Comparison of ENCODE assay signal across 18 mouse cellular contexts in the genomic region with DNA sequence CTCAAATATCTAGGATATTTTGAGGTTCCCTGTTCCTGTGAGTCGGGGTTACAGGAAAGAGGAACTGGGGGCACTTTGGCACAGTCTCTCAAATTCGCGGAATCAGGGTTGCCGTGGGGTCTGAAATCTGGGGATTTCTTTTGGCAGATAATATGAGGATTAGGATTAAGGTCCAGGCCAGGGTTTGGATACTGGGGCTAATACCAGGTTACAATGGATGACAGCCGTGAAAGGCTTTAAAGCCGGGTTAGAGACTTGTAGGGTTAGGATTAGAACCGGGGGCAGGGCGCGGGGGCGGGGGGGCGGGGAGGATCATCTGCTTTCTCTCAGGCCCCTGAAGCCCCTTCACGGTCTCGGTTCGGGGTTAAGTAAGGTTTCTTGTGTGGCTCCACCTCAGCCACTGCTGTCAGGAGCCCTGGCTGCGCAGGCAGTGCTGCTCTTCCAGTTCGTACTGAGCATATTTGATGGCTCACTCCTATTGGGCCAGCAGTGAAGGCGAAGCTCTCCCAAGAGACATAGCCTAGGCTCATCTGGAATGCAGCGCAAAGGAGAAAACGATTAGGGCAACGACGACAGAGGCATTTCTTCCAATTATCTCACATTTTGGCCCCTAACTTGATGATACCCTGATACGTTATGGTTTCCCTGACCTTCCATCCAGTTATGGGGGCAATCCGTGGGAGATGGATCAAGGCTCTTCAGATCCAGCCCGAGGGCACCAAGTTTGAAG.
"Had no signal": no experiment of that assay in that cellular context is flagged by ENCODE, and none has a peak within 500 bp of the region (broad histone marks: within the 10 kb centered on the region; RNA-seq: fewer than 3 reads in every experiment).

No protein-coding gene starts in this region.

- H3K4me2 ChIP-seq: limb, embryonic 12.5 days; limb, embryonic 15.5 days; liver, embryonic 11.5 days; lung, embryonic 14.5 days; midbrain, embryonic 11.5 days had no signal

- H3K27ac ChIP-seq: kidney, postnatal 0 days; limb, embryonic 12.5 days; limb, embryonic 15.5 days; liver, embryonic 14.5 days; macrophage had no signal

- DNase-seq: kidney, adult 2 months; kidney, postnatal 25 days; left cerebral cortex, postnatal 4 days; liver, postnatal 0 days; lung, embryonic 14.5 days; thymus, adult 2 months; thymus, postnatal 14 days; thymus, postnatal 4 days had no signal

- H3K9me3 ChIP-seq: limb, embryonic 12.5 days; limb, embryonic 15.5 days; megakaryocyte, embryonic 14.5 days had no signal

- H3K27me3 ChIP-seq: limb, embryonic 12.5 days; limb, embryonic 15.5 days had no signal

- H3K9ac ChIP-seq: limb, embryonic 12.5 days; limb, embryonic 15.5 days; liver, embryonic 14.5 days; liver, postnatal 0 days; lung, embryonic 14.5 days had no signal

- ATAC-seq: intestine, postnatal 0 days; liver, postnatal 0 days; lung, postnatal 0 days had no signal

- H3K36me3 ChIP-seq: limb, embryonic 12.5 days; limb, embryonic 15.5 days had no signal

- H3K4me3 ChIP-seq: limb, embryonic 12.5 days; limb, embryonic 15.5 days; megakaryocyte, embryonic 14.5 days had no signal
